In genomic region chr8:122273826-122274225, GRCm38 (mm10) we compare ENCODE assay signal across 10 mouse cellular contexts. TPM values are rescaled to one million over a fixed set of nuclear protein-coding genes. Genes with fewer than 3 reads are reported as not detected.
DNase-seq lines count a peak whose midpoint lies in the region; ATAC-seq and TF ChIP-seq lines count a peak whose summit lies in the region.
"Had no signal": no experiment of that assay in that cellular context is flagged by ENCODE, and none has a peak within 500 bp of the region (broad histone marks: within the 10 kb centered on the region; RNA-seq: fewer than 3 reads in every experiment).

No protein-coding gene starts in this region.

- intact Hi-C loops in left cerebral cortex, postnatal 10 days (cut with DNase I), result loop anchor here (1.0 to 5.0 kb wide), 3 partner anchors 59 to 297 kb away; no protein-coding TSS in a partner anchor

- 42% methylated on average over 7 of the region's 7 CpGs for WGBS in kidney, embryonic 16.5 days
- 36% methylated on average over 7 of the region's 7 CpGs for WGBS in embryonic facial prominence, embryonic 12.5 days
- 24% methylated on average over 7 of the region's 7 CpGs for WGBS in liver, embryonic 14.5 days (ENCODE audit: insufficient replicate concordance)

- ATAC-seq in kidney, embryonic 16.5 days (ENCODE audit: low FRiP score, low TSS enrichment), result no peak
- 0 out of 2 replicates have a peak, but pooled peaks have one; percentile 8 for ATAC-seq in embryonic facial prominence, embryonic 12.5 days (ENCODE audit: insufficient number of reproducible peaks, insufficient read depth, low FRiP score, low TSS enrichment)
- ATAC-seq in liver, embryonic 14.5 days (ENCODE audit: insufficient read depth), result peak; percentile 65

- no peak overlapping the region for H3K27ac ChIP-seq in kidney, embryonic 16.5 days (ENCODE audit: low read length)
- H3K27ac ChIP-seq in embryonic facial prominence, embryonic 12.5 days, result no peak overlapping the region
- H3K27ac ChIP-seq in liver, embryonic 14.5 days, result peak overlapping the region; percentile 47
- H3K27ac ChIP-seq: heart, adult 2 months; limb, embryonic 15.5 days had no signal

- no peaks in the 10 kb centered on the region for H3K36me3 ChIP-seq in kidney, embryonic 16.5 days (ENCODE audit: insufficient read depth, low read length)
- no peaks in the 10 kb centered on the region for H3K36me3 ChIP-seq in embryonic facial prominence, embryonic 12.5 days
- no peaks in the 10 kb centered on the region for H3K36me3 ChIP-seq in liver, embryonic 14.5 days (replicated peaks; ENCODE audit: control insufficient read depth, insufficient read depth, low read depth)

- H3K27me3 ChIP-seq in kidney, embryonic 16.5 days (ENCODE audit: insufficient read depth, low read length), result 0 out of 2 replicates have a peak, but pooled peaks cover 10% of the 10 kb centered on the region
- H3K27me3 ChIP-seq in embryonic facial prominence, embryonic 12.5 days, result peaks cover 22% of the 10 kb centered on the region
- no peaks in the 10 kb centered on the region for H3K27me3 ChIP-seq in liver, embryonic 14.5 days (ENCODE audit: control insufficient read depth, insufficient read depth, low read length)

- H3K4me2 ChIP-seq in kidney, embryonic 16.5 days (replicated peaks; ENCODE audit: low read depth, low read length), result no peak overlapping the region
- H3K4me2 ChIP-seq in embryonic facial prominence, embryonic 12.5 days (replicated peaks), result no peak overlapping the region
- H3K4me2 ChIP-seq in liver, embryonic 14.5 days (ENCODE audit: low read depth), result no peak overlapping the region
- H3K4me2 ChIP-seq: limb, embryonic 15.5 days had no signal

- H3K4me1 ChIP-seq in kidney, embryonic 16.5 days (ENCODE audit: insufficient read depth, low read length), result peaks cover 14% of the 10 kb centered on the region; the same call in 1 of the 2 replicates
- H3K4me1 ChIP-seq in embryonic facial prominence, embryonic 12.5 days, result peaks cover 19% of the 10 kb centered on the region
- H3K4me1 ChIP-seq in liver, embryonic 14.5 days (replicated peaks; ENCODE audit: control insufficient read depth in 2 of 2, insufficient read depth in 2 of 2, low read length in 1 of 2), result peaks cover 46 to 54% of the 10 kb centered on the region in 2 experiments

- DNase-seq in kidney, postnatal 14 days, result no peak
- DNase-seq in c-Kit-positive CD71-positive TER-119-positive erythroid progenitor cells, embryonic 14.5 days (ENCODE audit: low spot score), result peak; percentile 62
- DNase-seq in liver, embryonic 14.5 days (ENCODE audit: low read depth in 3 of 3, low spot score in 3 of 3), result peak in 2 of 3 experiments; percentile 44 to 66
- no peak for DNase-seq in left cerebral cortex, postnatal 10 days (ENCODE audit: extremely low spot score in 1 of 2, low spot score in 2 of 2)
- no peak for DNase-seq in right cerebral cortex, postnatal 14 days
- DNase-seq in kidney, adult 8-10 months, result no peak

- no peak overlapping the region for H3K4me3 ChIP-seq in kidney, embryonic 16.5 days (ENCODE audit: low read length)
- no peak overlapping the region for H3K4me3 ChIP-seq in embryonic facial prominence, embryonic 12.5 days
- no peak overlapping the region for H3K4me3 ChIP-seq in liver, embryonic 14.5 days (ENCODE audit: insufficient read depth in 1 of 2, low read depth in 2 of 2, low read length in 2 of 2)
- H3K4me3 ChIP-seq: heart, adult 2 months; limb, embryonic 15.5 days had no signal

- 0 out of 2 replicates have a peak overlapping the region, but pooled peaks have one; percentile 14 for H3K9ac ChIP-seq in kidney, embryonic 16.5 days (replicated peaks; ENCODE audit: low read length)
- no peak overlapping the region for H3K9ac ChIP-seq in embryonic facial prominence, embryonic 12.5 days
- peak overlapping the region; percentile 1; the same call in 1 of the 2 replicates for H3K9ac ChIP-seq in liver, embryonic 14.5 days (replicated peaks)
- H3K9ac ChIP-seq: limb, embryonic 15.5 days had no signal

- TF ChIP-seq EP300 in liver, embryonic 14.5 days (IDR thresholded peaks at IDR 0.05; ENCODE audit: low read depth), result peak; percentile 41

- no peak for TF ChIP-seq CTCF in liver, embryonic 14.5 days (IDR thresholded peaks at IDR 0.05; ENCODE audit: low read depth)

- no peaks in the 10 kb centered on the region for H3K9me3 ChIP-seq in kidney, embryonic 16.5 days (ENCODE audit: low read length)
- no peaks in the 10 kb centered on the region for H3K9me3 ChIP-seq in embryonic facial prominence, embryonic 12.5 days
- no peaks in the 10 kb centered on the region for H3K9me3 ChIP-seq in liver, embryonic 14.5 days (ENCODE audit: control insufficient read depth, low read length)
- H3K9me3 ChIP-seq: limb, embryonic 15.5 days had no signal

RNA-seq across cellular contexts. Expression of gene Zfpm1, which starts 8.1 kb away (rescaled TPM):
- polyA plus RNA-seq in kidney, embryonic 16.5 days (2015; fragmentation: Nextera tagmentation; extraction: Ambion mirVana), result 1.5 and 1.6 TPM in 2 replicates
- 2.1 and 2.8 TPM in 2 replicates for polyA plus RNA-seq in embryonic facial prominence, embryonic 12.5 days (2016; fragmentation: Nextera tagmentation; extraction: Ambion mirVana)
- 69.6 and 80.3 TPM in 2 replicates for polyA plus RNA-seq in liver, embryonic 14.5 days (2012; rRNA removed)
- 13.3 and 16.2 TPM in 2 replicates for polyA plus RNA-seq in liver, embryonic 14.5 days (2014; fragmentation: Nextera tagmentation; extraction: Ambion mirVana)
- 10 to 100 TPM; 14.1 to 15.6 TPM for total RNA-seq in left cerebral cortex, postnatal 10 days (2021)

Comparison
In these comparisons a context has a peak if more than half of its experiments do, and no peak if none do; other contexts are left out.
1. DNase-seq: peak in c-Kit-positive CD71-positive TER-119-positive erythroid progenitor cells, embryonic 14.5 days (single experiment) and liver, embryonic 14.5 days (2 of 3); none in kidney, postnatal 14 days (single experiment), left cerebral cortex, postnatal 10 days (0 of 2), right cerebral cortex, postnatal 14 days (single experiment) and kidney, adult 8-10 months (0 of 2).